Mouse (Mus musculus) small intestine, adult 2 months (tissue): Measurements from ENCODE around the gene Dyrk2. TPM values are rescaled to one million over a fixed set of nuclear protein-coding genes. Genes with fewer than 3 reads are reported as not detected.

ENCODE experiments used
- H3K27ac ChIP-seq: fragments of 200-500 bp; 2 replicates; pipeline ENCODE4 v1.5.1; 2012; ENCODE audit warnings: low read depth, low read length, control low read depth, inconsistent platforms; ENCODE audit not compliant: insufficient read depth
- H3K27me3 ChIP-seq: fragments of 200-500 bp; 2 replicates; pipeline ENCODE4 v1.6.1; 2012; ENCODE audit warnings: mild to moderate bottlenecking, moderate library complexity, low read length, inconsistent platforms; ENCODE audit not compliant: control insufficient read depth, insufficient read depth
- H3K36me3 ChIP-seq: fragments of 200-500 bp; 2 replicates; pipeline ENCODE4 v1.6.1; 2012; ENCODE audit warnings: mild to moderate bottlenecking, low read length, control low read depth, inconsistent platforms; ENCODE audit not compliant: control insufficient read depth, insufficient read depth
- H3K4me1 ChIP-seq: fragments of 200-500 bp; 2 replicates; pipeline ENCODE4 v1.6.1; 2012; ENCODE audit warnings: low read length, inconsistent platforms, mixed read lengths; ENCODE audit not compliant: control insufficient read depth, insufficient read depth, insufficient read length
- H3K4me3 ChIP-seq: fragments of 200-500 bp; 2 replicates; pipeline ENCODE4 v1.5.1; 2012; ENCODE audit warnings: low read depth, mild to moderate bottlenecking, control low read depth, inconsistent platforms, low read length, moderate library complexity
- CTCF ChIP-seq: fragments of 200-500 bp; IDR thresholded peaks from 2 replicates; pipeline ENCODE4 v1.5.1; 2012; ENCODE audit warnings: low read depth, mild to moderate bottlenecking, control low read depth, inconsistent platforms, low read length, moderate library complexity, mixed read lengths; ENCODE audit not compliant: insufficient replicate concordance, insufficient read length; ENCODE audit errors: extremely low read depth
- POLR2A ChIP-seq: fragments of 200-500 bp; IDR thresholded peaks from 2 replicates; pipeline ENCODE4 v1.6.1; 2012; ENCODE audit warnings: low read depth, mild to moderate bottlenecking, control low read depth, inconsistent platforms, low read length, moderate library complexity
- WGBS: fragments of 180-500 bp; shearing (Covaris S2); methylation state at CpG from one replicate; pipeline ENCODE4 v1.1.7; 2018; 5-methylcytosine and 5-hydroxymethylcytosine counted together
- polyA plus RNA-seq: library from polyadenylated mRNA; depleted of rRNA; stranded (reverse); fragments of >200 nt; gene quantifications from 2 replicates; pipeline ENCODE4 v1.2.3, GENCODE M21; 2012

Gene Dyrk2
- polyA plus RNA-seq, 1 experiment = 27.7 TPM

- TF ChIP-seq CTCF = no peak
- TF ChIP-seq POLR2A = no peak
- 30% methylated on average over 2 of the region's 2 CpGs for WGBS
Observed at GRCm38 (mm10) chr10:118872196-118872595, 2.2 kb upstream of the Dyrk2 start.

DNA sequence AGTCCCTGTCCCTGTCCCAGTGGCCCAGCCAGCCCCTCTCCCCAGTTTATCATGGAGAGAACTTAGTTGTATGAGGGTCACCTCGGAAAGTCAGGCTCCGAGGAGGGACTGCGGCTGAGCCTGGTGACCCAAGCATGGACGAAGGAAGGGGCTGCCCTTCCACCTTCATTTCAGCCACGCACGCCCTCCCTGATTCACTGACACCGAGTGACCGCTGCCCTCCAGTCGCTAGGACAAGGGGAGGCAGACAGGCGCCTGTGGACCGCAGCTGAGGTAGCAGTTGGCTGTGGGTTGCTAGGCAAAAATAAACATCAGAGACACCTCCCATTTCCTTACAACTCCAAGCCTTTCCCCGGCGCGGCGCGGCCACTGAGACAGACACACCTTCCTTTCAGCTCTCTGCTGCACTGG is 413 bp downstream of the Dyrk2 start:
- WGBS = under 1% methylated on average over 16 of the region's 16 CpGs
- H3K27ac ChIP-seq = peak overlapping the region; percentile 93
- TF ChIP-seq CTCF (no peak), POLR2A (peak; percentile 25; the same call in 1 of the 2 replicates)
- H3K27me3 ChIP-seq = no peaks in the 10 kb centered on the region
- peaks cover 21% of the 10 kb centered on the region; the same call in 1 of the 2 replicates for H3K4me1 ChIP-seq
- peaks cover 9% of the 10 kb centered on the region for H3K36me3 ChIP-seq
- H3K4me3 ChIP-seq = peak overlapping the region; percentile 86

More at GRCm38 (mm10) chr10:118872196-118872595, 2.2 kb upstream of the Dyrk2 start:
- Histone ChIP-seq H3K27me3 (no peaks in the 10 kb centered on the region), H3K27ac (peak overlapping the region; percentile 19), H3K36me3 (no peaks in the 10 kb centered on the region), H3K4me3 (no peak overlapping the region), H3K4me1 (peaks cover 17% of the 10 kb centered on the region; the same call in 1 of the 2 replicates)

DNA sequence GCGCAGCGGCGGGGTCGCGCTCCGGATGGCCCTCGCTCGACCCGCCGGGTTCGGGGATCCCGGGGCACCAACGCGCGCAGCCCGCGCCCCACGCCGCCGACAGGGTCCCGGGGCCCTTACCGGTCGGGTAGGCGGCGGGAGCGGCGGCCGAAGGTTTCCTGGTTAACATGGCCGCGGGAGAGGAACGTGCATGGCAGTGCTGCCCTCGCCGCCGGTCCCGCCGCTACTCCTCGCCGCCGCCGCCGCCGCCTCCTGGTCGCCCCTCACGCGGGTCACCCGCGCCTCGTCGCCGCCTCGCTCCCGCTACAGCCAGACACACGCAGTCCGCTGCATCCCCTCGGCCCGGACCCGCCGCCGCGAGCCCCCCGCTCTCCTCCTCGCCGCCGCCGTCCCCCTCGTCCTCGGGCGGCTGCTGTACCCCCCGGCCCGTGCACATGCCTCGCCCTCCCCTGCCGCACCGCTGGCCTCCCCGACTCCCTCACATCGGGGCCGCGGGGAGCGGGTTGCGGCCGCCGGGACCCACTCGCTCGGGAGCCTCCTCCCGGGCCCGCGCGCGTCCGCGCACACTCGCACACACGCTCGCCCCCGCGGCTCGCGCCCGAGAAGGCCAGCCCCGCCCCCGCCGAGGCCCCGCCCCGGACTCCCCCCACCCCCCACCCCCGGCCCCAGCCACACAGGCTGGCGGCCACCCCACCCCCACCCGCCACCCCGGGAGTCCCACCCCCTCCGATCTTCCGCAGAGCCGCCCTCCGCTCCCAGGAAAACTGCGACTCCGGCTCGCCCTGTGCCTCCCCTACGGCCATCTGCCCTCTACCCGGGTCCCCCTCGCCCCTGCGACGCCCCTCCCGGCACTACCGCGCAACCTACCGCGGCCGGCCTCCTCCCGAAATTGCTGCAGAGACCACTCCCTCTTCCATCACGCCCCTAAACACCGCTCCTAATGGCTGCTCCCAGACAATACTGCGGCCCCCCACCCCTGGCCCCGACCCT is 1.1 kb downstream of the Dyrk2 start:
- TF ChIP-seq POLR2A (peak; percentile 86), CTCF (no peak)
- Histone ChIP-seq H3K27me3 (no peaks in the 10 kb centered on the region), H3K4me1 (peaks cover 26% of the 10 kb centered on the region), H3K36me3 (peaks cover 12% of the 10 kb centered on the region), H3K27ac (peak overlapping the region; percentile 93), H3K4me3 (peak overlapping the region; percentile 86)
- whole genome bisulfite sequencing = under 1% methylated on average over 109 of the region's 130 CpGs

DNA sequence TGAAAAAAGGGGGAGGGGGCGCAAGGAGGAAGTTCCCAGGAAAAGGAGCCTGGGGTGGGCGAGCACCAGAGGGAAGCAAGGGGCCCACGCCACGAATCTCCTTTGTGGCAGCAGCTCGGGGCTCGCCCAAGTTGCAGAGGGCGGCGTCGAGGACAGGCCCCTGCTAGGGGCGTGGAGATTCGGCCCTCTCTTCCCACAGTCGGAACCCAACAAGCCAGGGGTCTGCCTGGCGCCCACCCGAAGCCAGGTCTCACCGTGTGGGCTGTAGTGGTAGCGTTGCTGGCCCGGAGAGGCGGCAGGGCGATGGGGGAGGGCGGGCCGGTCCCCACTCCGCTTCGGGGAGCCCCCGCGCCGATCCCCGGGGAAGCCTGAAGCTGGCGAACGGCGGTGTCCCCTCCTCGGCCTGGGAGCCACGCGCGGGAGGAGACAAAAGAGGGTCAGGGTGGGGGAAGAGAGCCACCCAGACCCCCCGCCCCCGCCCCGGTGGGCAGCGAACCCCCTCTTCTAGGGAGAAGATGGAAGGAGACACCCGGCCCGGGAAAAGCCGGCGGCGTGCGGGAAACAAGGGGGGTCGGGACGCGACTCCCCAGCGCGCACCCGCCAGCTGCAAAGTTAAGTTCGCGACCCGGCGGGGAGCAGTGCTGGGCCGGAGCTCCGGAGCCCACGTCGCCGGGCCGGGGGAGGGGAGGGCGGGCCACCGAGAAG is 2.0 kb downstream of the Dyrk2 start:
- WGBS = 1% methylated on average over 62 of the region's 62 CpGs
- Histone ChIP-seq H3K4me1 (peaks cover 28% of the 10 kb centered on the region), H3K27me3 (no peaks in the 10 kb centered on the region), H3K27ac (peak overlapping the region; percentile 87), H3K4me3 (peak overlapping the region; percentile 84), H3K36me3 (peaks cover 17% of the 10 kb centered on the region)
- TF ChIP-seq CTCF (no peak), POLR2A (peak; percentile 14; the same call in 1 of the 2 replicates)

GRCm38 (mm10) chr10:118867304-118867895 is 2.6 kb downstream of the Dyrk2 start:
- 6% methylated on average over 16 of the region's 16 CpGs for WGBS
- TF ChIP-seq CTCF (peak; percentile 21; the same call in 1 of the 2 replicates), POLR2A (peak; percentile 80; the same call in 1 of the 2 replicates)
- H3K4me3 ChIP-seq = peak overlapping the region; percentile 84
- peaks cover 33% of the 10 kb centered on the region for H3K4me1 ChIP-seq
- H3K36me3 ChIP-seq = peaks cover 19% of the 10 kb centered on the region
- H3K27me3 ChIP-seq = no peaks in the 10 kb centered on the region
- H3K27ac ChIP-seq = peak overlapping the region; percentile 87

- Histone ChIP-seq H3K27ac (no peak overlapping the region), H3K4me1 (peaks cover 32% of the 10 kb centered on the region), H3K36me3 (peaks cover 31% of the 10 kb centered on the region), H3K4me3 (no peak overlapping the region), H3K27me3 (no peaks in the 10 kb centered on the region)
- WGBS = 92% methylated on average over 7 of the region's 7 CpGs
- TF ChIP-seq CTCF = no peak
- TF ChIP-seq POLR2A = no peak
Observed at GRCm38 (mm10) chr10:118864976-118865375, 5.0 kb downstream of the Dyrk2 start.
